Mouse (Mus musculus) embryo, embryonic 9.5 days (tissue): ENCODE measurements around the gene Pomt2.

Experiments
- DNase-seq: peaks from one replicate; pipeline ENCODE4 v3.0.0-alpha.2; 2017; ENCODE audit errors: extremely low spot score

Gene Pomt2

DNA sequence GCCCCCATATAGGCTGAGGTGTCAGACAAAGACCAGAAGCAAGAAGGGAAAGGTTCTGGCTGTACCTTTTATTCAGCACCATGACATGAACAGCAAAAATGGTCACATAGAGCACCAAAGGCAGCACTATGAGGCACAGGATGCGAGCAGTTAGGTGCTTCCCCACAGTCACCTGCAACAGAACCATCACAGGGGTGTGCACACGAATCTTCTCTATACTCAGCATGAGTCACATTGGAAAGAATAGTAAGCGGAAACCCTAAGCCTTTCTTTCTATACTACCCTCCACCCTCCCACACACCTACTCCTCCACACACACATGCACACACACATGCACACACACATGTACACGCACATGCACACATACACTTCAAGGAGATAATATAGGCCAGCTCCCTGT is 17.5 kb downstream of the Pomt2 start:
- DNase-seq = no peak

DNA sequence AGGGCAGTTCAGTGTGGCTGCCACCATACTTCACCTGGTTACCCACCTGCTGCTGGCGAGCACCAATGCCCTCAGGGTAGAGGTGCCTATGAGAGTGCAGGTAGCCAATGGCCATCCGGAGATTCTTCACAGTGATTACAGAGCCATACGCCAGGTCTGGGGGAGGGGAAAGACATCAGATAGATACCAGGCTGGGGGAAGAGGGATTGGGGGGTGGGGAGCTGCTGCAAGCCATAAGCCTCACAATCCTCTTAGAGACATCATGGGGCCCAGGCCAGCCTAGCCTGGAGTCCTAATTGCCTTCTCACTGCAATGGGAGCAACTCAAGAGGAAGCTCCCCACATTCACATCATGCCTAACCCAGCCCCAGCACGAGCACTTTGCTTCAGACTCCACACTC is 20.5 kb downstream of the Pomt2 start:
- no peak for DNase-seq

DNA sequence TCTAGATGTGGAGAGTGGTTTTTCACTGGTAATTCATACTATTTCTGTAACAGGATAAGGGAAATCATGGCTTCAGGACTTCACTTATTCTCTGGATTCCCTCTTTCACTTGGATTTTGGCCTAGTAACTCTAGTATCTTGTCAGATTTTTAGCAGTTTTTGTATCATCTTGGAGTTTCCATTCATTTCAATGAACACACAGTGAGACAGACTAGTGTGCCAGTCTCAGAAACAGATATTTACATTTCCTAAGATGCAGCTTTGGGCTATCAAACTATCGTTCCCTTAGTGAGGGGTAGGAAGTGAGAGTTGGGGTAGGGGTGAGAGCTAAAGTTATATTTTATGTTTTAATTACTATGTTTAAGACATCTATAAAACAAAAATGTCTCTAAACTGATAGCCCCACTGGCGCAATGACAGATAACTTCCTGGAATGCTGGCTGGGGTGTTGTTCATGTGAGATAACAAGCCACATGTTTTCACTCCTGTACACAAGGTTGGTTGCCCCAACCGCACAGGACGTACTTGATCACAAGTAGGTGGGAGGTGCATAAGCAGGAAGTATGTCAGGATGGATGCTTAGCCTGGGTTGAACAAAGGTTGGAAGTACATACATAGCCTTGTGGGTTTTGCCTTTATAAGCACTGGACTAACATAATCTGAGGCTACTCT is 25.7 kb downstream of the Pomt2 start:
- DNase-seq = no peak

- no peak for DNase-seq
Measured at GRCm38 (mm10) chr12:87107357-87107977, 40.3 kb downstream of the Pomt2 start.

GRCm38 (mm10) chr12:87104796-87105195 is 43.0 kb downstream of the Pomt2 start:
- no peak for DNase-seq

- no peak for DNase-seq
Measured at GRCm38 (mm10) chr12:87103471-87103870, 44.3 kb downstream of the Pomt2 start.

- peak; percentile 10 for DNase-seq
Measured at GRCm38 (mm10) chr12:87102165-87102631, 45.6 kb downstream of the Pomt2 start, which contains the start of gene Ngb. Gene Ngb, minus strand, starts transcription at chr12:87102539.

DNA sequence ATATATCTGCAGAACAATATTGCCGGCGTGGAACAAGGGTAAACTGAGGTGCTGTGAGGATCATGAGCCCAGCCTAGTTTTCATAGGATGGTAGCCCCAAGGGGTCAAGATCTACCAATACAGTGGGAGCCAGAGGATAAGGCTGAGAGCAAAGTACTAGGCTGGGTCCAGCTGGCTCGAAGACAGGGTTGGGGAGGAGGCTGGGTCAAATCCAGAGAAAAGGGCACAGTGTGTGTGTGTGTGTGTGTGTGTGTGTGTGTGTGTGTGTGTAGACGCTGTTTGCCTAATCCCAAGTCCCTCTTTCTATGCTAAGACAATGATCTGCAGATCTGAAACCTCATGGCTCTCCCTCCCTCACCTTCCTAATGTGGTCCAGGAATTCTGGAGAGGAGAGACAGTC is 47.4 kb downstream of the Pomt2 start:
- DNase-seq = no peak

- DNase-seq = no peak
Measured at GRCm38 (mm10) chr12:87093671-87094070, 54.1 kb downstream of the Pomt2 start.

- no peak for DNase-seq
Measured at GRCm38 (mm10) chr12:87093249-87093648, 54.5 kb downstream of the Pomt2 start.

- DNase-seq = no peak
Measured at GRCm38 (mm10) chr12:87091916-87092315, 55.9 kb downstream of the Pomt2 start.

- no peak for DNase-seq
Measured at GRCm38 (mm10) chr12:87089701-87090100, 58.1 kb downstream of the Pomt2 start.

GRCm38 (mm10) chr12:87089255-87089654 is 58.5 kb downstream of the Pomt2 start:
- no peak for DNase-seq

DNA sequence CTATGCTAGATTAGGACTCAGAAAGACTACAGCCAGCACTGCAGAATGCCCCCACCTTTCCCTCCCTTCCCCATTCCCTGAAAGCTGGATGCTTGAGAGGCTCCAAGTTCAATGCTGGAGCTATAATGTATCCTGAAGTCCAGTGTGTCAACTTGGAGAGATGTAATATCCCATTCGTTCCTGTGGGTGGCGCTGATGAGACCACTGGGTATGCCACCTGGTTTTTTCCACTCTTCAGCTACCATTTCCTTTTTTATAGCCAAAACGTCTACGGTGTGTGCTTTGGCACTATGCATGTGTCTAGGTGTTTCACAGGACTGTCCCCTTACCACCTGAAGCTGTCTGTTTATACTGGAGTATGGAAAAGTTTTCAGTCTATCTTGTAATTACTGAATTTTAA is 59.4 kb downstream of the Pomt2 start:
- DNase-seq = no peak

DNA sequence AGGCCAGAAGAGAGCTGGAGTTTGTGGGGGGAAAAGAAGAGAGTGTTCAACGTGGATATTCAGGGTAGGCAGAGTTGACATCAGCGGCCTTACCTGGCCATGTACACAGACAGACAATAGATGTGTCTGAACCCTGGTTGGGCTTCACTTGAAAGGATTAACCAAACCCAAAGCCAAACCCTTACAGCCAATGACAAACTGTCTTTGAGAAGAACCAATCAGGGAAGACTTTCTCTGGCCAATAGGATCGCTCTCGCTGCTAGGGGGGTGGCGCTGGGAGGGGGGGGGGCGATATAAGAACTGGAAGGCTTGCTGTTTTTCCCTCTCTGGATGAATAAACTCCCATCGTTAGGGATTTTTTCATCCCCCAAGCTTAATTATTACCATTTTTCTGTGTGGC is 60.5 kb downstream of the Pomt2 start:
- DNase-seq = no peak

DNA sequence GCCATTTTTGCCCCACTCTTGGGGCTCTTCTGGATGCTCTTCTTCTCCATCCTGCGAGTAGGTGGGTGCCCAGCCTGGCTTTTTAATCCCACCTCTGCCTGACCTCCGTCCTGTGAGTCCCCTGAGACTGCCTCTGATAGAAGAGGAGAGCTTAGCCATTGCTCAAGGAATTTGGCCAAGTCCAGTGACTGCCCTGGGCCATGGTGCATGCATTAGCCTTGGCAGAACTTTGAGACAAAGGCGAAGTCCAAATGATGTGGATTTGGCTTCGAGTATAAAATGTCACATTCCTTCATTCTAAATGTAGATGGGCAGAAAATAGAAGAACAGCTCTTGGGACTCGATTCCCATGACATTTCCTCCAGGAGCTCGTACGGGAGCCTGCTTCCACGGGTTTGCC is 65.0 kb downstream of the Pomt2 start:
- no peak for DNase-seq

- no peak for DNase-seq
Measured at GRCm38 (mm10) chr12:87076610-87077009, 71.2 kb downstream of the Pomt2 start.

- no peak for DNase-seq
Measured at GRCm38 (mm10) chr12:87070520-87070919, 77.2 kb downstream of the Pomt2 start.

GRCm38 (mm10) chr12:87066429-87066828 is 81.3 kb downstream of the Pomt2 start:
- no peak for DNase-seq

GRCm38 (mm10) chr12:87065446-87065845 is 82.3 kb downstream of the Pomt2 start:
- DNase-seq = no peak

DNA sequence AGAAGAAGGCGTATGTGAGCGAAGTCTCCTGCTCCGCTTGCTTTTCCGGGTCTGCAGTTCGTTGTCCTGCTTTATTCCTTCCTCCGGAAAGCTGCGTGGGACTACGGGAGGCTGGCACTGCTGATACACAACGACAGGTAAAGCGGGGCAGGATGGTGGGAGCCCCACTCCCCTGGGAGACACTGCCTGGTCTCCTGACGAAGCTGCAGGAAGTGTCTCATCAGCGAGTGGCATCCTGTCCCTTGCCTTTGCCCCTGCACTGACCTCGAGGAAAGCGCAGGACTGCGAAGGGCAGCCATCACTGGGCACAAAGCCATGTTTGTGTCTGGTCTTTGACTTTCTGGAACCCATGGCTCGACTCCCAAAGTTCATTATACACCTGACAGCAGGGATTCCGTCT is 90.7 kb downstream of the Pomt2 start:
- DNase-seq = no peak
